Mouse (Mus musculus) brain, embryonic 14.5 days (tissue): ENCODE measurements at regions not wholly inside any gene's neighbourhood (a gene's known extent, or its start where the extent isn't known, plus 50 kb on each side); places are given as distances from the start of the nearest gene placed in this dataset.

Source experiments
- CTCF ChIP-seq: fragments of 200-500 bp; IDR thresholded peaks from 2 replicates; pipeline ENCODE4 v1.5.1; 2012; ENCODE audit warnings: inconsistent platforms, mild to moderate bottlenecking, moderate library complexity, borderline replicate concordance; ENCODE audit not compliant: insufficient read depth, insufficient read length; ENCODE audit errors: extremely low read depth
- POLR2A ChIP-seq: fragments of 200-500 bp; IDR thresholded peaks from 2 replicates; pipeline ENCODE4 v1.6.1; 2012; ENCODE audit warnings: mild to moderate bottlenecking, inconsistent platforms, borderline replicate concordance; ENCODE audit not compliant: poor library complexity, insufficient read depth, insufficient read length, severe bottlenecking; ENCODE audit errors: extremely low read depth

- TF ChIP-seq CTCF (no peak), POLR2A (no peak)
These were observed 3408.8 kb upstream of the Gm6569 start for GRCm38 (mm10) chr15:70425566-70425965.
